Mouse (Mus musculus): Measurements from ENCODE around the gene Apobr.

GRCm38 (mm10) chr7:126566094-126566765 lies 18.5 kb upstream of the Apobr start, which contains the start of gene Eif3c:
- TF ChIP-seq TAL1 (IDR thresholded peaks at IDR 0.05; ENCODE audit: low read length), result no peak
- no peak; the same call in 1 of the 2 replicates for TF ChIP-seq GATA1 (IDR thresholded peaks at IDR 0.05; ENCODE audit: low read length)

Data from erythroblast, embryonic 14.5 days (primary cell).